ENCODE assay signal across 8 mouse cellular contexts in genomic region chr2:164786388-164786885, GRCm38 (mm10). TPM values are rescaled to one million over a fixed set of nuclear protein-coding genes. Genes with fewer than 3 reads are reported as not detected.
DNase-seq lines count a peak whose midpoint lies in the region; ATAC-seq and TF ChIP-seq lines count a peak whose summit lies in the region.

No protein-coding gene starts in this region.

- peak overlapping the region; percentile 68 for H3K9ac ChIP-seq in forebrain, embryonic 15.5 days (replicated peaks)
- H3K9ac ChIP-seq in liver, embryonic 14.5 days (replicated peaks), result peak overlapping the region; percentile 65; the same call in 1 of the 2 replicates

- peaks cover 11% of the 10 kb centered on the region for H3K4me1 ChIP-seq in cerebellum, adult 2 months (ENCODE audit: control insufficient read depth, insufficient read depth, low read length)
- peaks cover 62% of the 10 kb centered on the region for H3K4me1 ChIP-seq in E14TG2a.4 (replicated peaks; ENCODE audit: low read depth, low read length)
- H3K4me1 ChIP-seq in forebrain, embryonic 15.5 days, result peaks cover 19% of the 10 kb centered on the region
- peaks cover 14 to 28% of the 10 kb centered on the region in 2 experiments for H3K4me1 ChIP-seq in liver, embryonic 14.5 days (replicated peaks; ENCODE audit: control insufficient read depth in 2 of 2, insufficient read depth in 2 of 2, low read length in 1 of 2)
- peaks cover 16% of the 10 kb centered on the region for H3K4me1 ChIP-seq in olfactory bulb, adult 2 months (ENCODE audit: control insufficient read depth, insufficient read depth, low read length)

- peaks cover 23% of the 10 kb centered on the region for H3K36me3 ChIP-seq in E14TG2a.4 (ENCODE audit: insufficient read depth, low read length)
- peaks cover 9% of the 10 kb centered on the region; the same call in 1 of the 2 replicates for H3K36me3 ChIP-seq in forebrain, embryonic 15.5 days
- H3K36me3 ChIP-seq in liver, embryonic 14.5 days (replicated peaks; ENCODE audit: control insufficient read depth, insufficient read depth, low read depth), result no peaks in the 10 kb centered on the region

- WGBS in cerebellum, adult 2 months, result 9% methylated on average over 15 of the region's 15 CpGs
- WGBS in forebrain, embryonic 15.5 days, result 10% methylated on average over 15 of the region's 15 CpGs
- 17% methylated on average over 15 of the region's 15 CpGs for WGBS in liver, embryonic 14.5 days (ENCODE audit: insufficient replicate concordance)
- WGBS in olfactory bulb, adult 2 months, result 3% methylated on average over 15 of the region's 15 CpGs

- TF ChIP-seq EP300 in liver, embryonic 14.5 days (IDR thresholded peaks at IDR 0.05; ENCODE audit: low read depth), result no peak

- H3K4me3 ChIP-seq in cerebellum, adult 2 months (replicated peaks; ENCODE audit: insufficient read depth, low read depth, low read length), result peak overlapping the region; percentile 61
- peak overlapping the region; percentile 88 for H3K4me3 ChIP-seq in E14TG2a.4 (replicated peaks; ENCODE audit: low read length)
- H3K4me3 ChIP-seq in forebrain, embryonic 15.5 days, result peak overlapping the region; percentile 77
- peak overlapping the region; percentile 47 to 56 for H3K4me3 ChIP-seq in liver, embryonic 14.5 days (ENCODE audit: insufficient read depth in 1 of 2, low read depth in 2 of 2, low read length in 2 of 2)
- H3K4me3 ChIP-seq in olfactory bulb, adult 2 months (ENCODE audit: insufficient read depth, low read depth, low read length), result peak overlapping the region; percentile 72

- TF ChIP-seq POLR2A in cerebellum, adult 2 months (IDR thresholded peaks at IDR 0.05; ENCODE audit: borderline replicate concordance, insufficient read depth, low read length), result no peak
- TF ChIP-seq POLR2A in olfactory bulb, adult 2 months (IDR thresholded peaks at IDR 0.05; ENCODE audit: insufficient read depth, low read depth, low read length), result no peak

- TF ChIP-seq CTCF in cerebellum, adult 2 months (IDR thresholded peaks at IDR 0.05; ENCODE audit: borderline replicate concordance, insufficient read depth, low read depth, low read length), result no peak
- no peak for TF ChIP-seq CTCF in E14TG2a.4 (conservative IDR thresholded peaks at IDR 0.05; ENCODE audit: low read length)
- TF ChIP-seq CTCF in liver, embryonic 14.5 days (IDR thresholded peaks at IDR 0.05; ENCODE audit: low read depth), result no peak
- TF ChIP-seq CTCF in olfactory bulb, adult 2 months (IDR thresholded peaks at IDR 0.05; ENCODE audit: insufficient read depth, low read depth, low read length), result no peak

- ATAC-seq in forebrain, embryonic 15.5 days (replicated peaks), result peak; percentile 26
- peak; percentile 2; the same call in 1 of the 2 replicates for ATAC-seq in liver, embryonic 14.5 days (ENCODE audit: insufficient read depth)

- no peak for DNase-seq in cerebellum, adult 2 months
- DNase-seq in cerebellum, postnatal 4 days (ENCODE audit: low spot score in 2 of 2), result no peak
- DNase-seq in liver, embryonic 14.5 days (ENCODE audit: low read depth in 3 of 3, low spot score in 3 of 3), result no peak
- no peak for DNase-seq in ovary, postnatal 36 days (ENCODE audit: low spot score)
- DNase-seq in spleen, postnatal 4 days (ENCODE audit: low spot score in 2 of 2), result no peak

- H3K27me3 ChIP-seq in cerebellum, adult 2 months (ENCODE audit: control insufficient read depth, insufficient read depth, low read length), result no peaks in the 10 kb centered on the region
- peaks cover 20% of the 10 kb centered on the region for H3K27me3 ChIP-seq in E14TG2a.4 (ENCODE audit: insufficient read depth, low read length)
- no peaks in the 10 kb centered on the region for H3K27me3 ChIP-seq in forebrain, embryonic 15.5 days
- peaks cover 7% of the 10 kb centered on the region for H3K27me3 ChIP-seq in liver, embryonic 14.5 days (ENCODE audit: control insufficient read depth, insufficient read depth, low read length)

- H3K27ac ChIP-seq in cerebellum, adult 2 months (ENCODE audit: insufficient read depth, low read length), result peak overlapping the region; percentile 78
- H3K27ac ChIP-seq in forebrain, embryonic 15.5 days (replicated peaks), result peak overlapping the region; percentile 73; the same call in 1 of the 2 replicates
- peak overlapping the region; percentile 38 for H3K27ac ChIP-seq in liver, embryonic 14.5 days
- H3K27ac ChIP-seq in olfactory bulb, adult 2 months (ENCODE audit: insufficient read depth, low read depth, low read length), result peak overlapping the region; percentile 58

- no peaks in the 10 kb centered on the region for H3K9me3 ChIP-seq in E14TG2a.4 (ENCODE audit: low read length)
- H3K9me3 ChIP-seq in forebrain, embryonic 15.5 days, result no peaks in the 10 kb centered on the region
- no peaks in the 10 kb centered on the region for H3K9me3 ChIP-seq in liver, embryonic 14.5 days (ENCODE audit: control insufficient read depth, low read length)

- H3K4me2 ChIP-seq in forebrain, embryonic 15.5 days (replicated peaks), result peak overlapping the region; percentile 70
- H3K4me2 ChIP-seq in liver, embryonic 14.5 days (ENCODE audit: low read depth), result peak overlapping the region; percentile 68

RNA-seq across cellular contexts. Expression of gene Snx21, which starts 0.8 kb away (rescaled TPM):
- polyA plus RNA-seq in cerebellum, adult 2 months (2012; rRNA removed), result 70.7 and 70.8 TPM in 2 replicates
- polyA plus RNA-seq in forebrain, embryonic 15.5 days (2015; fragmentation: Nextera tagmentation; extraction: Ambion mirVana), result 24.6 and 29.8 TPM in 2 replicates
- 2.3 TPM in 2 replicates for polyA plus RNA-seq in liver, embryonic 14.5 days (2012; rRNA removed)
- 2.9 and 4.4 TPM in 2 replicates for polyA plus RNA-seq in liver, embryonic 14.5 days (2014; fragmentation: Nextera tagmentation; extraction: Ambion mirVana)
- polyA plus RNA-seq in olfactory bulb, adult 2 months (2012; ENCODE audit: insufficient read depth, insufficient read length, low replicate concordance, missing spikeins), result not detected in 2 replicates

RNA-seq across cellular contexts. Expression of gene Tnnc2, which starts 6.7 kb away (rescaled TPM):
- polyA plus RNA-seq in cerebellum, adult 2 months (2012; rRNA removed), result 0.57 and 0.62 TPM in 2 replicates
- polyA plus RNA-seq in forebrain, embryonic 15.5 days (2015; fragmentation: Nextera tagmentation; extraction: Ambion mirVana), result 0.45 and 0.60 TPM in 2 replicates
- 0.15 and 0.32 TPM in 2 replicates for polyA plus RNA-seq in liver, embryonic 14.5 days (2012; rRNA removed)
- polyA plus RNA-seq in liver, embryonic 14.5 days (2014; fragmentation: Nextera tagmentation; extraction: Ambion mirVana), result 0.44 TPM in 1 of 2 replicates, not detected in the other
- not detected in 2 replicates for polyA plus RNA-seq in olfactory bulb, adult 2 months (2012; ENCODE audit: insufficient read depth, insufficient read length, low replicate concordance, missing spikeins)

RNA-seq across cellular contexts. Expression of gene Ube2c, which starts 16.7 kb away (rescaled TPM):
- 0.55 and 1.0 TPM in 2 replicates for polyA plus RNA-seq in cerebellum, adult 2 months (2012; rRNA removed)
- polyA plus RNA-seq in forebrain, embryonic 15.5 days (2015; fragmentation: Nextera tagmentation; extraction: Ambion mirVana), result 199 and 232 TPM in 2 replicates
- polyA plus RNA-seq in liver, embryonic 14.5 days (2012; rRNA removed), result 459 and 465 TPM in 2 replicates
- polyA plus RNA-seq in liver, embryonic 14.5 days (2014; fragmentation: Nextera tagmentation; extraction: Ambion mirVana), result 533 and 562 TPM in 2 replicates
- polyA plus RNA-seq in olfactory bulb, adult 2 months (2012; ENCODE audit: insufficient read depth, insufficient read length, low replicate concordance, missing spikeins), result not detected in 2 replicates

RNA-seq across cellular contexts. Expression of gene Acot8, which starts 18.2 kb away (rescaled TPM):
- polyA plus RNA-seq in cerebellum, adult 2 months (2012; rRNA removed), result 36.5 and 39.3 TPM in 2 replicates
- 17.1 and 17.2 TPM in 2 replicates for polyA plus RNA-seq in forebrain, embryonic 15.5 days (2015; fragmentation: Nextera tagmentation; extraction: Ambion mirVana)
- polyA plus RNA-seq in liver, embryonic 14.5 days (2012; rRNA removed), result 20.6 and 22.1 TPM in 2 replicates
- polyA plus RNA-seq in liver, embryonic 14.5 days (2014; fragmentation: Nextera tagmentation; extraction: Ambion mirVana), result 13.5 and 14.7 TPM in 2 replicates
- not detected in 2 replicates for polyA plus RNA-seq in olfactory bulb, adult 2 months (2012; ENCODE audit: insufficient read depth, insufficient read length, low replicate concordance, missing spikeins)

RNA-seq across cellular contexts. Expression of gene Zswim3, which starts 18.5 kb away (rescaled TPM):
- polyA plus RNA-seq in cerebellum, adult 2 months (2012; rRNA removed), result 7.6 and 8.1 TPM in 2 replicates
- polyA plus RNA-seq in forebrain, embryonic 15.5 days (2015; fragmentation: Nextera tagmentation; extraction: Ambion mirVana), result 13.9 and 14.5 TPM in 2 replicates
- polyA plus RNA-seq in liver, embryonic 14.5 days (2012; rRNA removed), result 2.2 and 2.4 TPM in 2 replicates
- polyA plus RNA-seq in liver, embryonic 14.5 days (2014; fragmentation: Nextera tagmentation; extraction: Ambion mirVana), result 3.7 and 4.5 TPM in 2 replicates
- not detected in 2 replicates for polyA plus RNA-seq in olfactory bulb, adult 2 months (2012; ENCODE audit: insufficient read depth, insufficient read length, low replicate concordance, missing spikeins)

Comparison
In these comparisons a context has a peak if more than half of its experiments do, and no peak if none do; other contexts are left out.
1. RNA of gene Ube2c, which starts 16.7 kb away (polyA plus RNA-seq): 459 to 562 TPM in liver, embryonic 14.5 days, not detected in olfactory bulb, adult 2 months and 199 to 232 TPM in forebrain, embryonic 15.5 days; 0.55 to 1.0 TPM in cerebellum, adult 2 months; every median in the first group is over 10 times any median in the second.
2. Peak in every context shown above with its lines, with median percentiles within 50 percentile points of each other: H3K27ac ChIP-seq and H3K4me3 ChIP-seq.